Mouse (Mus musculus): ENCODE data around the gene Sarnp. TPM values are rescaled to one million over a fixed set of nuclear protein-coding genes. Genes with fewer than 3 reads are reported as not detected.

Gene Sarnp
- 179 and 285 TPM in 2 replicates for polyA plus RNA-seq (2012; rRNA removed)

GRCm38 (mm10) chr10:128817033-128817432, at the start of gene Sarnp:
Sarnp (plus strand) TSS chr10:128817333.

GRCm38 (mm10) chr10:128790398-128791124, 26.6 kb upstream of the Sarnp start, which contains the start of gene Mmp19:
Mmp19 (plus strand) TSS chr10:128790910.

GRCm38 (mm10) chr10:128803771-128804270, 13.3 kb upstream of the Sarnp start, which contains the start of gene Dnajc14:
Dnajc14 (plus strand) TSS chr10:128804062.

GRCm38 (mm10) chr10:128804271-128805091, 12.7 kb upstream of the Sarnp start, which contains the start of gene Tmem198b:
Tmem198b (minus strand) TSS chr10:128804370.

GRCm38 (mm10) chr10:128821358-128822056, 4.4 kb downstream of the Sarnp start, which contains the start of gene Ormdl2:
Ormdl2 (minus strand) TSS chr10:128821645.

GRCm38 (mm10) chr10:128891296-128892094, 74.4 kb downstream of the Sarnp start, which contains the start of gene Gdf11:
Gdf11 (minus strand) TSS chr10:128891718.

GRCm38 (mm10) chr10:128900698-128901097, 83.6 kb downstream of the Sarnp start, which contains the start of gene Cd63:
Cd63 (plus strand) TSS chr10:128900989.

GRCm38 (mm10) chr10:128922822-128923012, 105.6 kb downstream of the Sarnp start, which contains the start of gene Rdh5:
Rdh5 (minus strand) TSS chr10:128922888.

GRCm38 (mm10) chr10:128923935-128924334, 106.8 kb downstream of the Sarnp start, which contains the start of gene Bloc1s1:
Bloc1s1 (minus strand) TSS chr10:128924035.

Other genes starting within 250 kb of the Sarnp start
- gene Erbb3, start 227.7 kb upstream of the Sarnp start, polyA plus RNA-seq (2012; rRNA removed), result 1.2 and 9.9 TPM in 2 replicates
- gene Rps26, start 190.6 kb upstream of the Sarnp start, polyA plus RNA-seq (2012; rRNA removed), result 1,123 and 1,713 TPM in 2 replicates
- 6.5 and 8.1 TPM in 2 replicates for gene Ikzf4, start 171.3 kb upstream of the Sarnp start, polyA plus RNA-seq (2012; rRNA removed)
- gene Suox, start 143.3 kb upstream of the Sarnp start, polyA plus RNA-seq (2012; rRNA removed), result 10.3 and 11.9 TPM in 2 replicates
- 46.7 and 74.5 TPM in 2 replicates for gene Rab5b, start 121.1 kb upstream of the Sarnp start, polyA plus RNA-seq (2012; rRNA removed)
- 2.6 TPM in 2 replicates for gene Pmel, start 113.1 kb upstream of the Sarnp start, polyA plus RNA-seq (2012; rRNA removed)
- gene Cdk2, start 112.3 kb upstream of the Sarnp start, polyA plus RNA-seq (2012; rRNA removed), result 66.7 and 98.8 TPM in 2 replicates
- gene Dgka, start 72.5 kb upstream of the Sarnp start, polyA plus RNA-seq (2012; rRNA removed), result 6.9 and 8.4 TPM in 2 replicates
- gene Pym1, start 69.4 kb upstream of the Sarnp start, polyA plus RNA-seq (2012; rRNA removed), result 67.9 and 89.4 TPM in 2 replicates
- gene Mmp19, start 26.4 kb upstream of the Sarnp start, polyA plus RNA-seq (2012; rRNA removed), result 0.63 and 0.98 TPM in 2 replicates
- gene Dnajc14, start 13.3 kb upstream of the Sarnp start, polyA plus RNA-seq (2012; rRNA removed), result 31.5 and 33.5 TPM in 2 replicates
- gene Tmem198b, start 13.0 kb upstream of the Sarnp start, polyA plus RNA-seq (2012; rRNA removed), result 20.1 and 26.3 TPM in 2 replicates
- 28.3 and 45.2 TPM in 2 replicates for gene Ormdl2, start 4.3 kb downstream of the Sarnp start, polyA plus RNA-seq (2012; rRNA removed)
- 17.2 and 21.7 TPM in 2 replicates for gene Gdf11, start 74.4 kb downstream of the Sarnp start, polyA plus RNA-seq (2012; rRNA removed)
- gene Cd63, start 83.7 kb downstream of the Sarnp start, polyA plus RNA-seq (2012; rRNA removed), result 82.1 and 143 TPM in 2 replicates
- gene Rdh5, start 105.6 kb downstream of the Sarnp start, polyA plus RNA-seq (2012; rRNA removed), result 14.8 and 16.9 TPM in 2 replicates
- 223 and 301 TPM in 2 replicates for gene Bloc1s1, start 106.7 kb downstream of the Sarnp start, polyA plus RNA-seq (2012; rRNA removed)
- gene Itga7, start 116.5 kb downstream of the Sarnp start, polyA plus RNA-seq (2012; rRNA removed), result 3.0 and 4.4 TPM in 2 replicates
- gene Mettl7b, start 143.7 kb downstream of the Sarnp start, polyA plus RNA-seq (2012; rRNA removed), result 0.04 TPM in 1 of 2 replicates, not detected in the other
- gene Olfr9, start 172.1 kb downstream of the Sarnp start, polyA plus RNA-seq (2012; rRNA removed), result not detected in 2 replicates
- not detected in 2 replicates for gene Olfr763, start 193.5 kb downstream of the Sarnp start, polyA plus RNA-seq (2012; rRNA removed)
- gene Olfr764-ps1, start 222.6 kb downstream of the Sarnp start, polyA plus RNA-seq (2012; rRNA removed), result not detected in 2 replicates
- gene Olfr765, start 232.7 kb downstream of the Sarnp start, polyA plus RNA-seq (2012; rRNA removed), result not detected in 2 replicates

All from central nervous system, embryonic 11.5 days (tissue).